Mouse (Mus musculus): ENCODE measurements around the gene Rps18. TPM values are rescaled to one million over a fixed set of nuclear protein-coding genes. Genes with fewer than 3 reads are reported as not detected.
A peak's percentile ranks its signal among the peaks of the same experiment; 100 is the strongest.
"Not testable (repeated sequence)": the region's sequence is repeated elsewhere in the genome, so short reads cannot be mapped to it uniquely, and the experiment has no call there.

The Rps18 gene
- polyA plus RNA-seq, 1 experiment from 2014 or later: 1,650 TPM

GRCm38 (mm10) chr17:33908331-33909076 lies 47.3 kb downstream of the Rps18 start:
- H3K27me3 ChIP-seq: no peaks in the 10 kb centered on the region
- H3K9me3 ChIP-seq: no peaks in the 10 kb centered on the region
- peak overlapping the region; percentile 92 for H3K4me2 ChIP-seq
- WGBS: under 1% methylated on average over 42 of the region's 44 CpGs
- peak overlapping the region; percentile 82 for H3K4me3 ChIP-seq
- peak overlapping the region; percentile 53 for H3K9ac ChIP-seq
- ATAC-seq (ENCODE audit: borderline replicate concordance, extremely low read depth, low FRiP score, low TSS enrichment): peak; percentile 3
- peaks cover 23% of the 10 kb centered on the region for H3K36me3 ChIP-seq
- peaks cover 14% of the 10 kb centered on the region for H3K4me1 ChIP-seq
- peak overlapping the region; percentile 92 for H3K27ac ChIP-seq

- H3K27ac ChIP-seq; H3K4me2 ChIP-seq; H3K4me1 ChIP-seq; H3K4me3 ChIP-seq; H3K9me3 ChIP-seq; ATAC-seq (ENCODE audit: borderline replicate concordance, extremely low read depth, low FRiP score, low TSS enrichment); H3K36me3 ChIP-seq; H3K27me3 ChIP-seq; H3K9ac ChIP-seq: not testable (repeated sequence)
- whole genome bisulfite sequencing: 55% methylated on average over 3 of the region's 4 CpGs
Observed at GRCm38 (mm10) chr17:33904835-33905234, 51.0 kb downstream of the Rps18 start, which contains the start of gene Platr17. Gene Platr17 (plus strand): TSS chr17:33905135.

GRCm38 (mm10) chr17:33903911-33904651 lies 51.7 kb downstream of the Rps18 start:
- WGBS: 66% methylated on average over 6 of the region's 6 CpGs
- not testable (repeated sequence) for H3K4me2 ChIP-seq; H3K36me3 ChIP-seq; H3K27me3 ChIP-seq; H3K9ac ChIP-seq; H3K27ac ChIP-seq; H3K4me3 ChIP-seq; H3K4me1 ChIP-seq; ATAC-seq (ENCODE audit: borderline replicate concordance, extremely low read depth, low FRiP score, low TSS enrichment); H3K9me3 ChIP-seq

GRCm38 (mm10) chr17:33902491-33902890 lies 53.3 kb downstream of the Rps18 start:
- ATAC-seq (ENCODE audit: borderline replicate concordance, extremely low read depth, low FRiP score, low TSS enrichment): no peak
- no peak overlapping the region for H3K27ac ChIP-seq
- no peak overlapping the region for H3K9ac ChIP-seq
- H3K9me3 ChIP-seq: no peaks in the 10 kb centered on the region
- no peak overlapping the region for H3K4me3 ChIP-seq
- no peaks in the 10 kb centered on the region for H3K4me1 ChIP-seq
- H3K4me2 ChIP-seq: no peak overlapping the region
- no peaks in the 10 kb centered on the region for H3K27me3 ChIP-seq
- 72% methylated on average over 7 of the region's 7 CpGs for WGBS
- no peaks in the 10 kb centered on the region for H3K36me3 ChIP-seq

- WGBS: 57% methylated on average over 4 of the region's 4 CpGs
- Histone ChIP-seq H3K4me2 (no peak overlapping the region), H3K4me1 (no peaks in the 10 kb centered on the region), H3K27me3 (no peaks in the 10 kb centered on the region), H3K9me3 (no peaks in the 10 kb centered on the region), H3K36me3 (no peaks in the 10 kb centered on the region), H3K27ac (no peak overlapping the region), H3K9ac (no peak overlapping the region), H3K4me3 (no peak overlapping the region)
- ATAC-seq (ENCODE audit: borderline replicate concordance, extremely low read depth, low FRiP score, low TSS enrichment): no peak
Observed at GRCm38 (mm10) chr17:33902079-33902478, 53.7 kb downstream of the Rps18 start.

Other genes starting within 250 kb of the Rps18 start
- 58.8 and 60.7 TPM in 2 replicates for gene March2, start 237.3 kb downstream of the Rps18 start, polyA plus RNA-seq (2015; fragmentation: Nextera tagmentation; extraction: Ambion mirVana)
- gene Rab11b, start 195.5 kb downstream of the Rps18 start, polyA plus RNA-seq (2015; fragmentation: Nextera tagmentation; extraction: Ambion mirVana): 281 and 306 TPM in 2 replicates
- 43.7 and 47.0 TPM in 2 replicates for gene Angptl4, start 174.2 kb downstream of the Rps18 start, polyA plus RNA-seq (2015; fragmentation: Nextera tagmentation; extraction: Ambion mirVana)
- gene Kank3, start 145.5 kb downstream of the Rps18 start, polyA plus RNA-seq (2015; fragmentation: Nextera tagmentation; extraction: Ambion mirVana): 68.0 and 77.8 TPM in 2 replicates
- 885 and 959 TPM in 2 replicates for gene Rps28, start 131.4 kb downstream of the Rps18 start, polyA plus RNA-seq (2015; fragmentation: Nextera tagmentation; extraction: Ambion mirVana)
- 425 and 461 TPM in 2 replicates for gene Ndufa7, start 131.4 kb downstream of the Rps18 start, polyA plus RNA-seq (2015; fragmentation: Nextera tagmentation; extraction: Ambion mirVana)
- 69.4 and 74.0 TPM in 2 replicates for gene Cd320, start 112.9 kb downstream of the Rps18 start, polyA plus RNA-seq (2015; fragmentation: Nextera tagmentation; extraction: Ambion mirVana)
- not detected in 2 replicates for gene Gm7029, start 82.2 kb downstream of the Rps18 start, polyA plus RNA-seq (2015; fragmentation: Nextera tagmentation; extraction: Ambion mirVana)
- 10.1 and 10.6 TPM in 2 replicates for gene Kifc1, start 65.3 kb downstream of the Rps18 start, polyA plus RNA-seq (2015; fragmentation: Nextera tagmentation; extraction: Ambion mirVana)
- gene Platr17, start 50.9 kb downstream of the Rps18 start, polyA plus RNA-seq (2015; fragmentation: Nextera tagmentation; extraction: Ambion mirVana): 0.28 and 0.31 TPM in 2 replicates
- gene Daxx, start 46.6 kb downstream of the Rps18 start, polyA plus RNA-seq (2015; fragmentation: Nextera tagmentation; extraction: Ambion mirVana): 50.8 and 54.6 TPM in 2 replicates
- gene Tapbp, start 40.1 kb downstream of the Rps18 start, polyA plus RNA-seq (2015; fragmentation: Nextera tagmentation; extraction: Ambion mirVana): 45.3 and 52.6 TPM in 2 replicates
- gene Zbtb22, start 40.1 kb downstream of the Rps18 start, polyA plus RNA-seq (2015; fragmentation: Nextera tagmentation; extraction: Ambion mirVana): 17.8 and 20.6 TPM in 2 replicates
- gene Rgl2, start 26.5 kb downstream of the Rps18 start, polyA plus RNA-seq (2015; fragmentation: Nextera tagmentation; extraction: Ambion mirVana): 47.7 and 57.8 TPM in 2 replicates
- gene Pfdn6, start 15.7 kb downstream of the Rps18 start, polyA plus RNA-seq (2015; fragmentation: Nextera tagmentation; extraction: Ambion mirVana): 137 and 153 TPM in 2 replicates
- 33.1 and 34.2 TPM in 2 replicates for gene Wdr46, start 15.3 kb downstream of the Rps18 start, polyA plus RNA-seq (2015; fragmentation: Nextera tagmentation; extraction: Ambion mirVana)
- gene B3galt4, start 4.5 kb downstream of the Rps18 start, polyA plus RNA-seq (2015; fragmentation: Nextera tagmentation; extraction: Ambion mirVana): 3.8 and 4.3 TPM in 2 replicates
- 49.3 and 55.4 TPM in 2 replicates for gene Vps52, start 189 bp downstream of the Rps18 start, polyA plus RNA-seq (2015; fragmentation: Nextera tagmentation; extraction: Ambion mirVana)
- gene H2-K1, start 44.3 kb upstream of the Rps18 start, polyA plus RNA-seq (2015; fragmentation: Nextera tagmentation; extraction: Ambion mirVana): 49.7 and 69.2 TPM in 2 replicates
- 20.9 and 23.2 TPM in 2 replicates for gene Ring1, start 68.7 kb upstream of the Rps18 start, polyA plus RNA-seq (2015; fragmentation: Nextera tagmentation; extraction: Ambion mirVana)
- gene H2-Ke6, start 72.1 kb upstream of the Rps18 start, polyA plus RNA-seq (2015; fragmentation: Nextera tagmentation; extraction: Ambion mirVana): 46.1 and 49.1 TPM in 2 replicates
- 192 and 205 TPM in 2 replicates for gene Slc39a7, start 75.7 kb upstream of the Rps18 start, polyA plus RNA-seq (2015; fragmentation: Nextera tagmentation; extraction: Ambion mirVana)
- gene Rxrb, start 75.8 kb upstream of the Rps18 start, polyA plus RNA-seq (2015; fragmentation: Nextera tagmentation; extraction: Ambion mirVana): 47.5 and 56.0 TPM in 2 replicates
- gene Col11a2, start 83.4 kb upstream of the Rps18 start, polyA plus RNA-seq (2015; fragmentation: Nextera tagmentation; extraction: Ambion mirVana): 4.1 and 5.0 TPM in 2 replicates
- 0.44 and 1.0 TPM in 2 replicates for gene H2-Oa, start 136.3 kb upstream of the Rps18 start, polyA plus RNA-seq (2015; fragmentation: Nextera tagmentation; extraction: Ambion mirVana)
- gene H2-DMa, start 163.5 kb upstream of the Rps18 start, polyA plus RNA-seq (2015; fragmentation: Nextera tagmentation; extraction: Ambion mirVana): 12.1 and 13.8 TPM in 2 replicates
- 102 and 106 TPM in 2 replicates for gene Brd2, start 166.6 kb upstream of the Rps18 start, polyA plus RNA-seq (2015; fragmentation: Nextera tagmentation; extraction: Ambion mirVana)
- 1.8 and 1.9 TPM in 2 replicates for gene H2-DMb2, start 187.3 kb upstream of the Rps18 start, polyA plus RNA-seq (2015; fragmentation: Nextera tagmentation; extraction: Ambion mirVana)
- gene H2-DMb1, start 197.1 kb upstream of the Rps18 start, polyA plus RNA-seq (2015; fragmentation: Nextera tagmentation; extraction: Ambion mirVana): 2.0 and 3.2 TPM in 2 replicates
- gene Tap1, start 231.6 kb upstream of the Rps18 start, polyA plus RNA-seq (2015; fragmentation: Nextera tagmentation; extraction: Ambion mirVana): 6.7 and 7.6 TPM in 2 replicates
- 6.5 and 10.8 TPM in 2 replicates for gene Psmb9, start 231.8 kb upstream of the Rps18 start, polyA plus RNA-seq (2015; fragmentation: Nextera tagmentation; extraction: Ambion mirVana)
- gene Psmb8, start 241.7 kb upstream of the Rps18 start, polyA plus RNA-seq (2015; fragmentation: Nextera tagmentation; extraction: Ambion mirVana): 17.1 and 29.7 TPM in 2 replicates
- gene Tap2, start 247.5 kb upstream of the Rps18 start, polyA plus RNA-seq (2015; fragmentation: Nextera tagmentation; extraction: Ambion mirVana): 8.6 and 12.7 TPM in 2 replicates